ENCODE assay signal across 11 mouse cellular contexts in genomic region chr16:10844319-10844670, GRCm38 (mm10). TPM values are rescaled to one million over a fixed set of nuclear protein-coding genes. Genes with fewer than 3 reads are reported as not detected.
A peak's percentile ranks its signal among the peaks of the same experiment; 100 is the strongest.
DNase-seq lines count a peak whose midpoint lies in the region; ATAC-seq and TF ChIP-seq lines count a peak whose summit lies in the region.
"Had no signal": no experiment of that assay in that cellular context is flagged by ENCODE, and none has a peak within 500 bp of the region (broad histone marks: within the 10 kb centered on the region; RNA-seq: fewer than 3 reads in every experiment).

No protein-coding gene starts in this region.

- peak overlapping the region; percentile 60; the same call in 1 of the 2 replicates for H3K9ac ChIP-seq in heart, embryonic 14.5 days (ENCODE audit: low read length)
- no peak overlapping the region for H3K9ac ChIP-seq in limb, embryonic 11.5 days (ENCODE audit: low read length)
- no peak overlapping the region; the same call in 1 of the 2 replicates for H3K9ac ChIP-seq in stomach, embryonic 16.5 days (ENCODE audit: low read length)

- peak overlapping the region; percentile 76 for H3K4me2 ChIP-seq in heart, embryonic 14.5 days (ENCODE audit: low read length)
- H3K4me2 ChIP-seq in limb, embryonic 11.5 days (ENCODE audit: low read depth, severe bottlenecking) = peak overlapping the region; percentile 44; the same call in 1 of the 2 replicates
- peak overlapping the region; percentile 48 for H3K4me2 ChIP-seq in stomach, embryonic 16.5 days (ENCODE audit: low read depth, low read length)

- 41% methylated on average over 6 of the region's 6 CpGs for WGBS in heart, embryonic 14.5 days
- WGBS in thymus, adult 2 months = 6% methylated on average over 6 of the region's 6 CpGs
- WGBS in limb, embryonic 11.5 days = 61% methylated on average over 6 of the region's 6 CpGs
- 43% methylated on average over 6 of the region's 6 CpGs for WGBS in stomach, embryonic 16.5 days

- H3K36me3 ChIP-seq in heart, embryonic 14.5 days (ENCODE audit: control insufficient read depth, insufficient read depth, low read length) = 0 out of 2 replicates have a peak, but pooled peaks cover 4% of the 10 kb centered on the region
- no peaks in the 10 kb centered on the region for H3K36me3 ChIP-seq in thymus, adult 2 months (ENCODE audit: control insufficient read depth, insufficient read depth, low read length)
- no peaks in the 10 kb centered on the region for H3K36me3 ChIP-seq in limb, embryonic 11.5 days (ENCODE audit: control insufficient read depth, insufficient read depth, low read length)
- H3K36me3 ChIP-seq in stomach, embryonic 16.5 days (ENCODE audit: control insufficient read depth, insufficient read depth, low read length) = no peaks in the 10 kb centered on the region

- no peak for ATAC-seq in heart, embryonic 14.5 days (ENCODE audit: insufficient number of reproducible peaks, insufficient read depth, low FRiP score, low read depth)
- no peak for ATAC-seq in limb, embryonic 11.5 days (ENCODE audit: insufficient number of reproducible peaks, low FRiP score, low TSS enrichment, low read depth)
- no peak for ATAC-seq in stomach, embryonic 16.5 days (ENCODE audit: insufficient read depth, low FRiP score)

- H3K27ac ChIP-seq in heart, embryonic 14.5 days (replicated peaks in 1 of 2; ENCODE audit: control insufficient read depth in 1 of 2, insufficient read depth in 1 of 2, low read depth in 2 of 2, low read length in 2 of 2) = peak overlapping the region in 1 of 2 experiments; percentile 83; a peak in 2 of 4 replicates
- peak overlapping the region; percentile 79 for H3K27ac ChIP-seq in thymus, adult 2 months (ENCODE audit: control insufficient read depth, insufficient read depth, low read length)
- no peak overlapping the region for H3K27ac ChIP-seq in limb, embryonic 11.5 days (replicated peaks; ENCODE audit: low read depth, low read length)
- no peak overlapping the region for H3K27ac ChIP-seq in stomach, embryonic 16.5 days (ENCODE audit: low read length)

- H3K27me3 ChIP-seq in heart, embryonic 14.5 days (ENCODE audit: control insufficient read depth, insufficient read depth, low read length) = no peaks in the 10 kb centered on the region
- no peaks in the 10 kb centered on the region for H3K27me3 ChIP-seq in thymus, adult 2 months (ENCODE audit: control insufficient read depth, insufficient read depth, low read length)
- no peaks in the 10 kb centered on the region for H3K27me3 ChIP-seq in limb, embryonic 11.5 days (ENCODE audit: control insufficient read depth, insufficient read depth, low read length)
- H3K27me3 ChIP-seq in stomach, embryonic 16.5 days (ENCODE audit: control insufficient read depth, insufficient read depth, low read length) = no peaks in the 10 kb centered on the region

- H3K4me1 ChIP-seq in heart, embryonic 14.5 days (ENCODE audit: control insufficient read depth in 2 of 2, insufficient read depth in 2 of 2, low read length in 2 of 2) = peaks cover 17 to 35% of the 10 kb centered on the region in 2 experiments
- H3K4me1 ChIP-seq in thymus, adult 2 months (replicated peaks; ENCODE audit: control insufficient read depth, insufficient read depth, low read length) = peaks cover 64% of the 10 kb centered on the region
- H3K4me1 ChIP-seq in limb, embryonic 11.5 days (ENCODE audit: control insufficient read depth, insufficient read depth, low read length) = peaks cover 11% of the 10 kb centered on the region
- H3K4me1 ChIP-seq in stomach, embryonic 16.5 days (ENCODE audit: control insufficient read depth, insufficient read depth, low read length) = peaks cover 25% of the 10 kb centered on the region

- H3K4me3 ChIP-seq in heart, embryonic 14.5 days (ENCODE audit: control insufficient read depth in 1 of 2, insufficient read depth in 1 of 2, low read depth in 1 of 2, low read length in 2 of 2) = peak overlapping the region in 1 of 2 experiments; percentile 34; a peak in 2 of 4 replicates
- H3K4me3 ChIP-seq in thymus, adult 2 months (ENCODE audit: control insufficient read depth, insufficient read depth, low read length) = peak overlapping the region; percentile 11; the same call in 1 of the 2 replicates
- H3K4me3 ChIP-seq in limb, embryonic 11.5 days (ENCODE audit: low read depth, low read length) = no peak overlapping the region
- peak overlapping the region; percentile 20; the same call in 1 of the 2 replicates for H3K4me3 ChIP-seq in stomach, embryonic 16.5 days (replicated peaks; ENCODE audit: low read length)
- H3K4me3 ChIP-seq: erythroblast, embryonic 14.5 days had no signal

- no peaks in the 10 kb centered on the region for H3K9me3 ChIP-seq in heart, embryonic 14.5 days (ENCODE audit: control insufficient read depth, low read length)
- H3K9me3 ChIP-seq in limb, embryonic 11.5 days (ENCODE audit: control insufficient read depth, low read length) = no peaks in the 10 kb centered on the region
- no peaks in the 10 kb centered on the region for H3K9me3 ChIP-seq in stomach, embryonic 16.5 days (replicated peaks; ENCODE audit: control insufficient read depth, low read length)

- TF ChIP-seq CTCF in thymus, adult 2 months (IDR thresholded peaks at IDR 0.05; ENCODE audit: borderline replicate concordance, control insufficient read depth, extremely low read depth, insufficient read depth, low read length, poor library complexity) = no peak

- DNase-seq in heart, postnatal 25 days (ENCODE audit: low spot score) = no peak
- no peak for DNase-seq in thymus, adult 2 months
- no peak for DNase-seq in thymus, postnatal 14 days
- DNase-seq in limb, embryonic 11.5 days (ENCODE audit: low spot score) = no peak
- no peak for DNase-seq in frontal cortex, adult 2 months (ENCODE audit: extremely low spot score in 1 of 2, low spot score in 1 of 2)
- DNase-seq in urinary bladder, postnatal 4 days (ENCODE audit: low spot score in 2 of 2) = no peak

- intact Hi-C loops in heart, postnatal 25 days (cut with DNase I) = no loop called here

- TF ChIP-seq POLR2A in thymus, adult 2 months (IDR thresholded peaks at IDR 0.05; ENCODE audit: control insufficient read depth, extremely low read depth, insufficient read depth, low read length, poor library complexity) = no peak

RNA-seq across cellular contexts. Expression of gene Rmi2, which starts 9.4 kb away (rescaled TPM):
- 2.8 and 3.3 TPM in 2 replicates for polyA plus RNA-seq in heart, embryonic 14.5 days (2014; fragmentation: Nextera tagmentation; extraction: Ambion mirVana)
- under 1 TPM; 0.56 to 0.62 TPM for total RNA-seq in heart, postnatal 25 days (2021)
- polyA plus RNA-seq in thymus, adult 2 months (2012; rRNA removed) = 23.0 and 59.4 TPM in 2 replicates
- 4.3 and 4.7 TPM in 2 replicates for polyA plus RNA-seq in limb, embryonic 11.5 days (2014; fragmentation: Nextera tagmentation; extraction: Ambion mirVana)
- polyA plus RNA-seq in stomach, embryonic 16.5 days (2015; fragmentation: Nextera tagmentation; extraction: Ambion mirVana) = 2.2 and 2.4 TPM in 2 replicates
- polyA plus RNA-seq in frontal cortex, adult 2 months (2012; rRNA removed) = 0.16 and 0.19 TPM in 2 replicates

RNA-seq across cellular contexts. Expression of gene Gm11172, which starts 31.6 kb away (rescaled TPM):
- polyA plus RNA-seq in heart, embryonic 14.5 days (2014; fragmentation: Nextera tagmentation; extraction: Ambion mirVana) = not detected in 2 replicates
- not detected for total RNA-seq in heart, postnatal 25 days (2021)
- polyA plus RNA-seq in thymus, adult 2 months (2012; rRNA removed) = not detected in 2 replicates
- not detected in 2 replicates for polyA plus RNA-seq in limb, embryonic 11.5 days (2014; fragmentation: Nextera tagmentation; extraction: Ambion mirVana)
- not detected in 2 replicates for polyA plus RNA-seq in stomach, embryonic 16.5 days (2015; fragmentation: Nextera tagmentation; extraction: Ambion mirVana)
- not detected in 2 replicates for polyA plus RNA-seq in frontal cortex, adult 2 months (2012; rRNA removed)
- total RNA-seq: adrenal gland, postnatal 4 days; layer of hippocampus, postnatal 10 days had no signal
- polyA plus RNA-seq: erythroblast, embryonic 14.5 days had no signal

RNA-seq across cellular contexts. Expression of gene Prm1, which starts 38.7 kb away (rescaled TPM):
- polyA plus RNA-seq in heart, embryonic 14.5 days (2014; fragmentation: Nextera tagmentation; extraction: Ambion mirVana) = not detected in 2 replicates
- total RNA-seq in heart, postnatal 25 days (2021) = not detected
- 0.96 and 6.1 TPM in 2 replicates for polyA plus RNA-seq in thymus, adult 2 months (2012; rRNA removed)
- not detected in 2 replicates for polyA plus RNA-seq in limb, embryonic 11.5 days (2014; fragmentation: Nextera tagmentation; extraction: Ambion mirVana)
- polyA plus RNA-seq in stomach, embryonic 16.5 days (2015; fragmentation: Nextera tagmentation; extraction: Ambion mirVana) = not detected in 2 replicates
- polyA plus RNA-seq in frontal cortex, adult 2 months (2012; rRNA removed) = not detected in 2 replicates
- total RNA-seq: adrenal gland, postnatal 4 days; layer of hippocampus, postnatal 10 days had no signal
- polyA plus RNA-seq: erythroblast, embryonic 14.5 days had no signal

RNA-seq across cellular contexts. Expression of gene Prm2, which starts 48.4 kb away (rescaled TPM):
- polyA plus RNA-seq in heart, embryonic 14.5 days (2014; fragmentation: Nextera tagmentation; extraction: Ambion mirVana) = not detected in 2 replicates
- not detected for total RNA-seq in heart, postnatal 25 days (2021)
- 0.50 and 7.0 TPM in 2 replicates for polyA plus RNA-seq in thymus, adult 2 months (2012; rRNA removed)
- polyA plus RNA-seq in limb, embryonic 11.5 days (2014; fragmentation: Nextera tagmentation; extraction: Ambion mirVana) = not detected in 2 replicates
- polyA plus RNA-seq in stomach, embryonic 16.5 days (2015; fragmentation: Nextera tagmentation; extraction: Ambion mirVana) = not detected in 2 replicates
- not detected in 2 replicates for polyA plus RNA-seq in frontal cortex, adult 2 months (2012; rRNA removed)
- total RNA-seq: adrenal gland, postnatal 4 days; layer of hippocampus, postnatal 10 days had no signal
- polyA plus RNA-seq: erythroblast, embryonic 14.5 days had no signal

RNA-seq across cellular contexts. Expression of gene Prm3, which starts 53.6 kb away (rescaled TPM):
- not detected in 2 replicates for polyA plus RNA-seq in heart, embryonic 14.5 days (2014; fragmentation: Nextera tagmentation; extraction: Ambion mirVana)
- not detected for total RNA-seq in heart, postnatal 25 days (2021)
- polyA plus RNA-seq in thymus, adult 2 months (2012; rRNA removed) = not detected in 2 replicates
- not detected in 2 replicates for polyA plus RNA-seq in limb, embryonic 11.5 days (2014; fragmentation: Nextera tagmentation; extraction: Ambion mirVana)
- polyA plus RNA-seq in stomach, embryonic 16.5 days (2015; fragmentation: Nextera tagmentation; extraction: Ambion mirVana) = not detected in 2 replicates
- polyA plus RNA-seq in frontal cortex, adult 2 months (2012; rRNA removed) = not detected in 2 replicates
- total RNA-seq: adrenal gland, postnatal 4 days; layer of hippocampus, postnatal 10 days had no signal
- polyA plus RNA-seq: erythroblast, embryonic 14.5 days had no signal
